Mouse (Mus musculus): ENCODE data around the gene Rap2c. TPM values are rescaled to one million over a fixed set of nuclear protein-coding genes. Genes with fewer than 3 reads are reported as not detected.

The Rap2c gene
- total and polyA plus RNA-seq, 2 experiments, result 3.6 to 16.3 TPM

DNA sequence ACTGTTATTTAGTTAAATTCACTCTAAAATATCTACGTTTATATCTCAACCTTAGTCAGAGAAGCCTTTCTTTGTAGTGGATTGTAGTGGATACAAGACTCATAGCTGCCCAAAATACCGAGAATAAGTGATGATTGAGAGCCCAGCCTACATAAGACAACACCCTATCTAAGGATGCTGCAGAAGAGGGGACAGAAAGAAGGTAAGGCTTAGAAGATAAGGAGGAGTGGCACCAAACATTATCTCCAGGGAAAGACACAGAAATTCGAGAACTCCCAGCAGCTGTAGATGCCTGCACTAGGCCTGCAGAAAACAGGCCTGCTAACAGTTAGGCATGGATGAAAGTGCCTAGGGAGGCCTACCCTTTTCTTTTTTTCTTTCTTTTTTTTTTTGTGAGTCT, 52.7 kb downstream of the Rap2c start:
- WGBS, result 87% methylated on average over 3 of the region's 3 CpGs
- no peaks in the 10 kb centered on the region for H3K36me3 ChIP-seq (ENCODE audit: control insufficient read depth, insufficient read depth, low read length)
- DNase-seq (ENCODE audit: extremely low read depth, low read depth, low spot score), result no peak
- no peaks in the 10 kb centered on the region for H3K79me2 ChIP-seq (ENCODE audit: control insufficient read depth, insufficient read depth, low read length)
- no peak overlapping the region for H3K4me3 ChIP-seq (ENCODE audit: insufficient read depth, low read depth, low read length)
- H3K9ac ChIP-seq (ENCODE audit: low read depth, low read length), result no peak overlapping the region
- no peaks in the 10 kb centered on the region for H3K4me1 ChIP-seq (ENCODE audit: control insufficient read depth, insufficient read depth, low read length)
- H3K27ac ChIP-seq (replicated peaks; ENCODE audit: insufficient read depth, low read depth, low read length), result no peak overlapping the region
- TF ChIP-seq CTCF (IDR thresholded peaks at IDR 0.05; ENCODE audit: low read depth, low read length), result no peak
- TF ChIP-seq POLR2A (IDR thresholded peaks at IDR 0.05; ENCODE audit: extremely low read depth, insufficient read depth, low read length), result no peak
- no peaks in the 10 kb centered on the region for H3K27me3 ChIP-seq (ENCODE audit: control insufficient read depth, insufficient read depth, low read length)

DNA sequence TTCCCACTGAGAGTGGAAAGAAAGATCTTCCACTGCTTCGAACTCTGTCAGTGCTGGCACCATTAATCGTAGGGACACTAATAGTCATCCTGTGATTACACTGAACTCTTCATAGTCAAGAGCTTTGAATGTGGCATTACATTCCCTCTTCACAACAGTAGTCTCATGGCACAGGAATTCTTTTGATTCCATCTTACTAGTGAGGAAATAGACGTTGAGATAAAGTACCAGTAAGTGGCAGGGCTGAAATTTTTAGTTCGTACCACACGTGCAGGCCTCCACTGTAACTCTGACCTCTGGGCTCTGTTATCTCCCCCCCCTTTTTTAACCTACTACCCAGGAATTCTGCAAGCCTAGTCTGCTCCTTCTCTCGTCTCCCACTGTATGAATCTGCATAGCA, 54.9 kb downstream of the Rap2c start:
- H3K4me3 ChIP-seq (ENCODE audit: insufficient read depth, low read depth, low read length), result no peak overlapping the region
- H3K9ac ChIP-seq (ENCODE audit: low read depth, low read length), result no peak overlapping the region
- no peaks in the 10 kb centered on the region for H3K27me3 ChIP-seq (ENCODE audit: control insufficient read depth, insufficient read depth, low read length)
- H3K36me3 ChIP-seq (ENCODE audit: control insufficient read depth, insufficient read depth, low read length), result no peaks in the 10 kb centered on the region
- DNase-seq (ENCODE audit: extremely low read depth, low read depth, low spot score), result no peak
- 73% methylated on average over 6 of the region's 6 CpGs for WGBS
- no peak overlapping the region for H3K27ac ChIP-seq (replicated peaks; ENCODE audit: insufficient read depth, low read depth, low read length)
- TF ChIP-seq CTCF (IDR thresholded peaks at IDR 0.05; ENCODE audit: low read depth, low read length), result no peak
- H3K4me1 ChIP-seq (ENCODE audit: control insufficient read depth, insufficient read depth, low read length), result no peaks in the 10 kb centered on the region
- H3K79me2 ChIP-seq (ENCODE audit: control insufficient read depth, insufficient read depth, low read length), result no peaks in the 10 kb centered on the region

Other genes starting within 250 kb of the Rap2c start
- 0.28 and 0.34 TPM in 2 replicates for gene Stk26, start 177.0 kb downstream of the Rap2c start, total RNA-seq (2014; rRNA removed)
- 0.11 and 0.15 TPM in 2 replicates for gene Stk26, start 177.0 kb downstream of the Rap2c start, polyA plus RNA-seq (2012; rRNA removed)
- gene Frmd7, start 75.3 kb downstream of the Rap2c start, total RNA-seq (2014; rRNA removed), result 0.13 TPM in 1 of 2 replicates, not detected in the other
- not detected in 2 replicates for gene Frmd7, start 75.3 kb downstream of the Rap2c start, polyA plus RNA-seq (2012; rRNA removed)
- gene Mbnl3, start 188.5 kb upstream of the Rap2c start, total RNA-seq (2014; rRNA removed), result 0.83 and 1.3 TPM in 2 replicates
- gene Mbnl3, start 188.5 kb upstream of the Rap2c start, polyA plus RNA-seq (2012; rRNA removed), result 0.18 and 0.22 TPM in 2 replicates